Mouse (Mus musculus) heart, embryonic 14.5 days (tissue): Measurements from ENCODE around the gene Pou2f3. TPM values are rescaled to one million over a fixed set of nuclear protein-coding genes. Genes with fewer than 3 reads are reported as not detected.
"Not testable (repeated sequence)": the region's sequence is repeated elsewhere in the genome, so short reads cannot be mapped to it uniquely, and the experiment has no call there.

Source experiments
- ATAC-seq: fragments of 200-750 bp; cut with Nextera tagmentation; 2 replicates; pipeline ENCODE4 v1.8.0; 2017; ENCODE audit warnings: low read depth, moderate TSS enrichment; ENCODE audit not compliant: insufficient number of reproducible peaks, insufficient read depth, low FRiP score
- H3K27ac ChIP-seq, 2 experiments: fragments of 200-500 bp in 1 of 2; fragments of 300-500 bp in 1 of 2; sonication (generic) in 1 of 2; replicated peaks in 1 of 2; 2 replicates each; pipeline ENCODE4 v1.5.1; 2012 to 2014; ENCODE audit warnings: low read depth in 2 of 2, low read length in 2 of 2, control low read depth in 1 of 2, mild to moderate bottlenecking in 1 of 2, mixed read lengths in 1 of 2; ENCODE audit not compliant: control insufficient read depth in 1 of 2, insufficient read depth in 1 of 2
- H3K27me3 ChIP-seq: fragments of 300-500 bp; sonication (generic); 2 replicates; pipeline ENCODE4 v1.6.1; 2014; ENCODE audit warnings: mild to moderate bottlenecking, low read length, control low read depth; ENCODE audit not compliant: control insufficient read depth, insufficient read depth
- H3K36me3 ChIP-seq: fragments of 300-500 bp; sonication (generic); 2 replicates; pipeline ENCODE4 v1.6.1; 2014; ENCODE audit warnings: mild to moderate bottlenecking, control low read depth, low read length, mixed read lengths; ENCODE audit not compliant: control insufficient read depth, insufficient read depth
- H3K4me1 ChIP-seq, 2 experiments: fragments of 200-500 bp in 1 of 2; fragments of 300-500 bp in 1 of 2; sonication (generic) in 1 of 2; 2 replicates each; pipeline ENCODE4 v1.6.1; 2012 to 2014; ENCODE audit warnings: low read length in 2 of 2, control low read depth in 1 of 2, mixed read lengths in 1 of 2; ENCODE audit not compliant: control insufficient read depth in 2 of 2, insufficient read depth in 2 of 2
- H3K4me2 ChIP-seq: fragments of 300-500 bp; sonication (generic); 2 replicates; pipeline ENCODE4 v1.6.1; 2014; ENCODE audit warnings: mild to moderate bottlenecking, low read length
- H3K4me3 ChIP-seq, 2 experiments: fragments of 200-500 bp in 1 of 2; fragments of 300-500 bp in 1 of 2; sonication (generic) in 1 of 2; 2 replicates each; pipeline ENCODE4 v1.5.1; 2012 to 2014; ENCODE audit warnings: low read length in 2 of 2, mild to moderate bottlenecking in 2 of 2, control low read depth in 1 of 2, low read depth in 1 of 2, moderate library complexity in 1 of 2; ENCODE audit not compliant: control insufficient read depth in 1 of 2, insufficient read depth in 1 of 2
- H3K9ac ChIP-seq: fragments of 300-500 bp; sonication (generic); 2 replicates; pipeline ENCODE4 v1.6.1; 2014; ENCODE audit warnings: mild to moderate bottlenecking, low read length
- H3K9me3 ChIP-seq: fragments of 300-500 bp; sonication (generic); 2 replicates; pipeline ENCODE4 v1.6.1; 2016; ENCODE audit warnings: low read length, control low read depth; ENCODE audit not compliant: control insufficient read depth
- WGBS: fragments of 180-500 bp; shearing (Covaris S2); extraction: QIAGEN DNeasy Blood & Tissue Kit; methylation state at CpG from one replicate; pipeline ENCODE4 v1.1.7; 2014; 5-methylcytosine and 5-hydroxymethylcytosine counted together
- polyA plus RNA-seq: library from polyadenylated mRNA; unstranded; fragments of >200 nt; fragmentation: Nextera tagmentation; extraction: Ambion mirVana; gene quantifications from 2 replicates; pipeline ENCODE4 v1.2.1, GENCODE M21; 2014

The Pou2f3 gene
- polyA plus RNA-seq, 1 experiment from 2014 or later = 0.12 TPM

GRCm38 (mm10) chr9:43122379-43122778, 87.8 kb downstream of the Pou2f3 start:
- H3K9me3 ChIP-seq = no peaks in the 10 kb centered on the region
- H3K4me1 ChIP-seq = peaks cover 3 to 6% of the 10 kb centered on the region in 2 experiments; a peak in 3 of 4 replicates
- H3K9ac ChIP-seq = no peak overlapping the region
- H3K4me2 ChIP-seq = no peak overlapping the region
- H3K27ac ChIP-seq = no peak overlapping the region
- no peak overlapping the region for H3K4me3 ChIP-seq
- WGBS = 5% methylated on average over 1 of the region's 1 CpGs
- H3K36me3 ChIP-seq = no peaks in the 10 kb centered on the region
- no peaks in the 10 kb centered on the region for H3K27me3 ChIP-seq
- ATAC-seq = no peak

- H3K36me3 ChIP-seq, ATAC-seq: not testable (repeated sequence)
Observed at GRCm38 (mm10) chr9:43121948-43122347, 88.2 kb downstream of the Pou2f3 start.

GRCm38 (mm10) chr9:43116997-43117336, 93.2 kb downstream of the Pou2f3 start:
- Histone ChIP-seq H3K27ac (no peak overlapping the region), H3K9ac (no peak overlapping the region), H3K27me3 (no peaks in the 10 kb centered on the region), H3K4me1 (peaks cover 0 to 16% of the 10 kb centered on the region in 2 experiments; a peak in 2 of 4 replicates), H3K36me3 (peaks cover 6% of the 10 kb centered on the region), H3K4me2 (peak overlapping the region; percentile 65), H3K4me3 (no peak overlapping the region), H3K9me3 (no peaks in the 10 kb centered on the region)
- ATAC-seq = no peak
- WGBS = 82% methylated on average over 6 of the region's 6 CpGs

More at GRCm38 (mm10) chr9:43121948-43122347, 88.2 kb downstream of the Pou2f3 start:
- H3K9ac ChIP-seq, H3K4me3 ChIP-seq, H3K9me3 ChIP-seq, H3K4me1 ChIP-seq, H3K4me2 ChIP-seq, H3K27me3 ChIP-seq, H3K27ac ChIP-seq: not testable (repeated sequence)
- WGBS = 88% methylated on average over 2 of the region's 2 CpGs

- WGBS = 5% methylated on average over 55 of the region's 55 CpGs
- peaks cover 12% of the 10 kb centered on the region for H3K36me3 ChIP-seq
- H3K27ac ChIP-seq = peak within 1 kb of the TSS; percentile 60 to 70
- ATAC-seq = peak; percentile 88
- H3K4me1 ChIP-seq = peaks cover 0 to 16% of the 10 kb centered on the region in 2 experiments; a peak in 2 of 4 replicates
- no peaks in the 10 kb centered on the region for H3K9me3 ChIP-seq
- H3K9ac ChIP-seq = peak within 1 kb of the TSS; percentile 89
- peak within 1 kb of the TSS; percentile 75 to 82 for H3K4me3 ChIP-seq
- peak within 1 kb of the TSS; percentile 65 for H3K4me2 ChIP-seq
- H3K27me3 ChIP-seq = no peaks in the 10 kb centered on the region
Observed at GRCm38 (mm10) chr9:43116134-43116996, 93.8 kb downstream of the Pou2f3 start, which contains the start of gene Tmem136. TSS of gene Tmem136 (minus strand) at chr9:43116570.

- Histone ChIP-seq H3K27me3 (no peaks in the 10 kb centered on the region), H3K4me2 (peak overlapping the region; percentile 65), H3K36me3 (peaks cover 20% of the 10 kb centered on the region), H3K4me1 (peaks cover 0 to 16% of the 10 kb centered on the region in 2 experiments; a peak in 2 of 4 replicates), H3K4me3 (peak overlapping the region; percentile 75 to 82), H3K9me3 (no peaks in the 10 kb centered on the region), H3K9ac (peak overlapping the region; percentile 89), H3K27ac (peak overlapping the region; percentile 60 to 70)
- WGBS = 23% methylated on average over 12 of the region's 12 CpGs
- no peak for ATAC-seq
Observed at GRCm38 (mm10) chr9:43115431-43116133, 94.6 kb downstream of the Pou2f3 start.

GRCm38 (mm10) chr9:43114833-43115232, 95.3 kb downstream of the Pou2f3 start:
- H3K36me3 ChIP-seq = peaks cover 23% of the 10 kb centered on the region

GRCm38 (mm10) chr9:43110286-43110980, 99.7 kb downstream of the Pou2f3 start:
- H3K4me3 ChIP-seq = no peak overlapping the region
- WGBS = 82% methylated on average over 8 of the region's 8 CpGs
- H3K36me3 ChIP-seq = peaks cover 32% of the 10 kb centered on the region
- H3K27ac ChIP-seq = no peak overlapping the region
- H3K9me3 ChIP-seq = no peaks in the 10 kb centered on the region
- H3K27me3 ChIP-seq = no peaks in the 10 kb centered on the region
- peaks cover 0 to 18% of the 10 kb centered on the region in 2 experiments; a peak in 3 of 4 replicates for H3K4me1 ChIP-seq
- ATAC-seq = no peak
- no peak overlapping the region for H3K4me2 ChIP-seq
- no peak overlapping the region for H3K9ac ChIP-seq

More at GRCm38 (mm10) chr9:43114833-43115232, 95.3 kb downstream of the Pou2f3 start:
- Histone ChIP-seq H3K4me3 (no peak overlapping the region), H3K27me3 (no peaks in the 10 kb centered on the region), H3K9me3 (no peaks in the 10 kb centered on the region), H3K27ac (no peak overlapping the region), H3K4me1 (peaks cover 0 to 16% of the 10 kb centered on the region in 2 experiments; a peak in 2 of 4 replicates), H3K4me2 (peak overlapping the region; percentile 65; the same call in 1 of the 2 replicates), H3K9ac (no peak overlapping the region)
- ATAC-seq = no peak
- 85% methylated on average over 4 of the region's 4 CpGs for WGBS
